Mouse (Mus musculus): Measurements from ENCODE around the gene Rpn1. TPM values are rescaled to one million over a fixed set of nuclear protein-coding genes. Genes with fewer than 3 reads are reported as not detected.
"Not testable (repeated sequence)": the region's sequence is repeated elsewhere in the genome, so short reads cannot be mapped to it uniquely, and the experiment has no call there.

Gene Rpn1
- polyA plus RNA-seq, 1 experiment from 2014 or later = 352 TPM

DNA sequence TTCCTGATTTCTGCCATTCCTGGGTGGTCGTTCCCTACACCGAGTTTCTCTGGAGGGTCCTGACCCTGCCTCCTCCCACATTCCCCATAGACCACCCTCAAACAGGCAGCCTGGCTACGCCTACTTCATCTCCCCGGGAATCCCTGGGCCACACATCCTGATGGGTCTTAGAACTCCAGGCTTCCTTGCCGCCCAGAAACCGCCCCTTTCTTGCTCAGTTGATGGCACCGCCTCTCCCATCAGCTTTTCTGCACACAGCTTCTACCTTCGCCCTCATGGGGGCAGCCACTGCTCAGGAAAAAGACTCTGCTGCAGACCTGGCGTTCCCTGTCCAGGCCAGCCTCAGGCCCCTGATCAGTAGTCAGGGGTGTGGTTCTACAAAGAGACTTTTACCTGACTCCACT lies 39.6 kb downstream of the Rpn1 start:
- H3K4me1 ChIP-seq = peaks cover 15% of the 10 kb centered on the region
- H3K9me3 ChIP-seq = 0 out of 2 replicates have a peak, but pooled peaks cover 4% of the 10 kb centered on the region
- H3K36me3 ChIP-seq = no peaks in the 10 kb centered on the region
- 0 out of 2 replicates have a peak overlapping the region, but pooled peaks have one; percentile 4 for H3K4me3 ChIP-seq
- H3K4me2 ChIP-seq (replicated peaks) = peak overlapping the region; percentile 34
- WGBS = 2% methylated on average over 9 of the region's 9 CpGs
- 0 out of 2 replicates have a peak overlapping the region, but pooled peaks have one; percentile 24 for H3K9ac ChIP-seq
- no peaks in the 10 kb centered on the region for H3K27me3 ChIP-seq
- H3K27ac ChIP-seq = 0 out of 2 replicates have a peak overlapping the region, but pooled peaks have one; percentile 41
- peak; percentile 65 for ATAC-seq (ENCODE audit: insufficient number of reproducible peaks, insufficient read depth, low FRiP score, low TSS enrichment)

DNA sequence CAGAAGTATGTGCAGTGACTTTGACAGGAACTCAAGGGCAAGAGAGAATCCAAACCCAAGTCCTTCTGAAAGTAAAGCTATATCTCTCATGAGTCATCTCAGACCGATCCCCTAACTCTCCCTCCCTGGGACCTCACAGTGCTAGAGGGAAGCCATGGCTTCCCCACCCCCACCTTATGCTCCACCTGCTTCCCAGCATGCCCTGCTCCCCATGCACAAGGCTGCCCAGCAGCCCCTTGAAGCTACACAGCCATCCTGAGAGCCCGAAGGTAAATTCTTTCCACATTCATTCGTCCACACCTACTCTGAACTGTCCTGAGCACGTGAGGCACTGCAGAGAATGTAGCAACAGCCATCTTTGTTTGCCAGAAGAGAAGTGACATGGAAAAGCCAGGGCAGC lies 40.3 kb downstream of the Rpn1 start:
- no peak overlapping the region for H3K9ac ChIP-seq
- no peak overlapping the region for H3K4me2 ChIP-seq (replicated peaks)
- H3K27me3 ChIP-seq = no peaks in the 10 kb centered on the region
- 0 out of 2 replicates have a peak, but pooled peaks cover 3% of the 10 kb centered on the region for H3K9me3 ChIP-seq
- no peak for ATAC-seq (ENCODE audit: insufficient number of reproducible peaks, insufficient read depth, low FRiP score, low TSS enrichment)
- H3K4me1 ChIP-seq = peaks cover 15% of the 10 kb centered on the region
- 62% methylated on average over 4 of the region's 4 CpGs for WGBS
- no peak overlapping the region for H3K4me3 ChIP-seq
- H3K36me3 ChIP-seq = no peaks in the 10 kb centered on the region
- H3K27ac ChIP-seq = no peak overlapping the region

DNA sequence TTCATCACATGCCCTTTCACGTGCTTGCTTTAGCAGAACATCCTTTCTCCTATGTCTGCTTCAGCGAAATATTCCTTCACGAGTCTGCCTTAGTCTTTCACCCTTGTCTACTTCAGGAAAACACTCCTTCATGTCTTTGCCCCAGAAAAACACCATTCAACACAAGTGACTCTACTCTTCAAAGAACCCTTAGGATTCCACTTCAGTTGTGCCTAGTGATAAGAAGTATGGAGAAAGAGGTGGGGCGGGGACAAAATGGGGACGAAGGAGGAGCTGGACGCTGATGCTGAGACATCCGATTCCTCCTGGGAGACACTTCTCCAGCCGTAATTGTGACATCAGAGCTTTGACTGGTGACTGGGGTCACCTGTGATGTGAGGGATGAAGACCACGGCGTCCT lies 41.5 kb downstream of the Rpn1 start:
- not testable (repeated sequence) for H3K9ac ChIP-seq; H3K9me3 ChIP-seq; H3K36me3 ChIP-seq; H3K27ac ChIP-seq; H3K4me3 ChIP-seq; ATAC-seq (ENCODE audit: insufficient number of reproducible peaks, insufficient read depth, low FRiP score, low TSS enrichment); H3K27me3 ChIP-seq; H3K4me2 ChIP-seq (replicated peaks)
- 88% methylated on average over 10 of the region's 10 CpGs for WGBS
- peaks cover 15% of the 10 kb centered on the region for H3K4me1 ChIP-seq

DNA sequence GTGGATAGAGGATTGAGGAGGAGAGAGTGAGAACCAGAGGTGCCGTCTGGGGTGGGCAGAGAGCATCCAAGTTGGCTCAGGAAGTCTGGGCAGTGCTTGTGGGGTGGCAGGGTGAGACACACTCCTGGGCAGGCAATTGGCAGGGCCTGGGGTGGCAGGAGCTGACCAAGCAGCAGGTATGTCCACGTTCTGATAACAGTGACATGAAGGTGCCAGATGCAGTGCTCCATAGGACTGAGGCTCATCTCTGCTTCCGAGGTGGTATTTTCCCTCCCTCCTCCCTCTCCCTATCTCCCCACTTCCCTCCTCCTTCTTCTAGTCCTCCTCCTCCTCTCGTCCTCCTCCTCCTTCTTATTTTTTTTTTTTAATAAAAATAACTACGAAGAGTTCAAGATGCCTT lies 47.2 kb downstream of the Rpn1 start:
- peaks cover 3% of the 10 kb centered on the region; the same call in 1 of the 2 replicates for H3K27me3 ChIP-seq
- H3K4me1 ChIP-seq = peaks cover 13% of the 10 kb centered on the region; the same call in 1 of the 2 replicates
- ATAC-seq (ENCODE audit: insufficient number of reproducible peaks, insufficient read depth, low FRiP score, low TSS enrichment) = no peak
- H3K27ac ChIP-seq = no peak overlapping the region
- no peak overlapping the region for H3K9ac ChIP-seq
- H3K9me3 ChIP-seq = 0 out of 2 replicates have a peak, but pooled peaks cover 3% of the 10 kb centered on the region
- peak overlapping the region; percentile 36; the same call in 1 of the 2 replicates for H3K4me2 ChIP-seq (replicated peaks)
- H3K4me3 ChIP-seq = no peak overlapping the region
- H3K36me3 ChIP-seq = no peaks in the 10 kb centered on the region
- WGBS = 34% methylated on average over 5 of the region's 5 CpGs

DNA sequence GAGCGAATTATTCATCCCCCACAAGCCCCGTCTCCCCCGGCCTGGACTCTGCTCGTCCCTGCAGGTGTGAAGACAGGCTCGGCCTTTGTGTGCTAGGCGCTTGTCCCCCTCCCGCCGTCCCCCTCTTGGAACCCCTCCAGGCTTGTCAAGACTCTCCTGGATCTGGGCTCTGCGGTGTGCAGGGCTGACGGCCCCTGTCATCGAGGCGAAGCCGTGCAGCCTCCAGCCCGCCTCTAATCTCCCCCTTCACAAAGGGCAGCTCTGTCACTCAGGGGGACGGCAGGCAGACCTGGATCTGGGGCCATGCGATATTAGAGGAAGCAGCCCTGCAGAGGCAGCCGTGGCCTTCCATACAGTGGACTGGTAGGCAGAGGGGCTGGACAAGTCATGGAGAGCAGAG lies 47.8 kb downstream of the Rpn1 start:
- Histone ChIP-seq H3K4me1 (peaks cover 18% of the 10 kb centered on the region; the same call in 1 of the 2 replicates), H3K9ac (peak overlapping the region; percentile 44), H3K4me2 (replicated peaks) (peak overlapping the region; percentile 36), H3K36me3 (no peaks in the 10 kb centered on the region), H3K27me3 (peaks cover 3% of the 10 kb centered on the region; the same call in 1 of the 2 replicates), H3K9me3 (0 out of 2 replicates have a peak, but pooled peaks cover 3% of the 10 kb centered on the region), H3K27ac (no peak overlapping the region), H3K4me3 (peak overlapping the region; percentile 2; the same call in 1 of the 2 replicates)
- 3% methylated on average over 17 of the region's 17 CpGs for WGBS
- ATAC-seq (ENCODE audit: insufficient number of reproducible peaks, insufficient read depth, low FRiP score, low TSS enrichment) = peak; percentile 45; the same call in 1 of the 2 replicates

DNA sequence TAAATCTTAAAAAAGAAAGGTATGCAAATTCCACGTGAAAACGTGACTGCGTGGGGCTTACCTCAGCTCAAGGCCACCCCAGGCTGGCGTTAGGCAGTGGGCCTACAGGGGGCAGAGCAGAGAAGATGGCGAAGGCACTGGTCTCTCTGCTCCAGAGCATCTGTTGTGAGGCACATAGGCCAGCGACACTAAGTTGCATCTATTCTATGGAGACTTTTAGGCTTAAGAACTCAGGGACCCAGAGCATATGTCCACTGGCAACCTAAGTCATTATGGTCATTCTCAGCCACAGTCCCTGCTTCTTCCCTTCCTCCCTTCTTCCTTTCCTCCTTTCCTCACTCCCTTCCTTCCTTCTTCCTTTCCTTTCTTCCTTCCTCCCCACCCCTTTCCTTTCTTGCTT lies 48.8 kb downstream of the Rpn1 start:
- ATAC-seq (ENCODE audit: insufficient number of reproducible peaks, insufficient read depth, low FRiP score, low TSS enrichment) = no peak
- Histone ChIP-seq H3K9ac (no peak overlapping the region), H3K9me3 (0 out of 2 replicates have a peak, but pooled peaks cover 3% of the 10 kb centered on the region), H3K36me3 (no peaks in the 10 kb centered on the region), H3K27ac (no peak overlapping the region), H3K27me3 (peaks cover 3% of the 10 kb centered on the region; the same call in 1 of the 2 replicates), H3K4me1 (peaks cover 18% of the 10 kb centered on the region; the same call in 1 of the 2 replicates), H3K4me2 (replicated peaks) (no peak overlapping the region), H3K4me3 (no peak overlapping the region)
- WGBS = 78% methylated on average over 6 of the region's 6 CpGs

DNA sequence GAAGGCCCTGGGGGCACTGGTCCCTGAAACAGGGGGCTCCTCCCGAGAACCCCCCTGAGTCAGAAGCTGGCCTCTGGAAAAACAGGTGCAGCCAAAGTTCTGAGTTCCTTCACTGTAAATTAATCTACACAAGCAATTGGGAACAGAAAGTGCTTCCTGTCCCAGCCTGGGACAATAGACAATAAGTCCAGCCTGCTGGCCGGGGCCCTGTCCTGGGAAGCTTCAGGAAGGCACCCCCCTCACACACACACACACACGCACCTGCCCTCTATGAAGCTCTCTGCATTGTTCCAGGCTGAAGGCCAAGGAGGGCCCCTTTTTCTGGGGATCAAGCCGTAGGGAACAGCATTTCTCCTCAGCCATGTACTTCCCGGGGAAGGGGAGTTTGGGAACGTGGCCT lies 49.6 kb downstream of the Rpn1 start:
- ATAC-seq (ENCODE audit: insufficient number of reproducible peaks, insufficient read depth, low FRiP score, low TSS enrichment) = no peak
- 48% methylated on average over 6 of the region's 6 CpGs for WGBS
- no peak overlapping the region; the same call in 1 of the 2 replicates for H3K9ac ChIP-seq
- peaks cover 3% of the 10 kb centered on the region; the same call in 1 of the 2 replicates for H3K27me3 ChIP-seq
- H3K27ac ChIP-seq = no peak overlapping the region
- H3K4me2 ChIP-seq (replicated peaks) = no peak overlapping the region
- H3K9me3 ChIP-seq = 0 out of 2 replicates have a peak, but pooled peaks cover 3% of the 10 kb centered on the region
- H3K36me3 ChIP-seq = no peaks in the 10 kb centered on the region
- no peak overlapping the region for H3K4me3 ChIP-seq
- H3K4me1 ChIP-seq = peaks cover 18% of the 10 kb centered on the region; the same call in 1 of the 2 replicates

DNA sequence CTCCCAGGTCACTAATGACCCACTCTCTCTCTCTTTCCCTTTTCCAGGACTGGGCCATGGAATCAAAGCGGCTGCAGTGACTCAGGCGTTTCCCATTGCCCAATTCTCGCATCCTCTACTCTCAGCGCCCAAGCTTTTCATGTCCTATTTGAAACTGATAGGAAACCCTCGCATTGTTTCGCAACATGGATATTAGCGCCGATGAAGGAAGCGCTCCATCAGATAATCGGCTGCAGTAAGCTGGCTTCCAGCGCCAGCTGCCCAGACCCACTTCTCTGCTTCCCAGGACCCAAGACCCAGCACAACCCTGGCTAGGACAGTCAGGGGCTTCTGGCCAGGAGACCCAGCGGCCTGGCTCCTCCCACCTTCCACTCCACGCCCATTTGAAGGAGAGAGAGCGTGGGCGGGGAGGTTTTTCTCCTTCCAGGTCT lies 51.9 kb downstream of the Rpn1 start:
- Histone ChIP-seq H3K4me1 (peaks cover 18% of the 10 kb centered on the region; the same call in 1 of the 2 replicates), H3K36me3 (no peaks in the 10 kb centered on the region), H3K9me3 (no peaks in the 10 kb centered on the region), H3K27ac (no peak overlapping the region), H3K27me3 (peaks cover 3% of the 10 kb centered on the region; the same call in 1 of the 2 replicates), H3K4me3 (peak overlapping the region; percentile 16; the same call in 1 of the 2 replicates), H3K4me2 (replicated peaks) (peak overlapping the region; percentile 46), H3K9ac (no peak overlapping the region; the same call in none of the 2 replicates)
- 33% methylated on average over 15 of the region's 15 CpGs for WGBS
- no peak for ATAC-seq (ENCODE audit: insufficient number of reproducible peaks, insufficient read depth, low FRiP score, low TSS enrichment)

DNA sequence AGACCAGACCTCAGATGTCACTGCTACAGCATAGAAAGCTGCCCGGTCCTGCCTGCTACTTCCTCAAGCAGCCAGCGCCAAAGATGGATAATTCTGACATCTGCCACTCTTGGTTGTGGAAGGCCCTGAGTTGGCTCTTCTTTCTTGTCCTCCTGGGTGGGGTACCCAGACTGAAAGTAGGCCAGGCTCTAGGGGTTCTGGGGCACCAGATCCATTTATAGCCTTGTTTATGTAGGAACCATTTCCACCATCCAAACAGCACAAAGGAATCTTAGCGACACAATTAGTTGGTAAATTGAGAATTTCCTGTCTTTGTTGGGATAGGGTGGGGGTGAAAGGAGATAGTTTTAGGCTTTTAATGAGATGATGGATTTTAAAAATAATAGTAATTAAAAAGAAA lies 54.2 kb downstream of the Rpn1 start:
- Histone ChIP-seq H3K36me3 (no peaks in the 10 kb centered on the region), H3K27me3 (no peaks in the 10 kb centered on the region), H3K9me3 (no peaks in the 10 kb centered on the region), H3K4me2 (replicated peaks) (no peak overlapping the region), H3K4me1 (peaks cover 12% of the 10 kb centered on the region; the same call in 1 of the 2 replicates), H3K9ac (no peak overlapping the region), H3K4me3 (no peak overlapping the region), H3K27ac (no peak overlapping the region)
- 79% methylated on average over 3 of the region's 3 CpGs for WGBS
- ATAC-seq (ENCODE audit: insufficient number of reproducible peaks, insufficient read depth, low FRiP score, low TSS enrichment) = no peak

DNA sequence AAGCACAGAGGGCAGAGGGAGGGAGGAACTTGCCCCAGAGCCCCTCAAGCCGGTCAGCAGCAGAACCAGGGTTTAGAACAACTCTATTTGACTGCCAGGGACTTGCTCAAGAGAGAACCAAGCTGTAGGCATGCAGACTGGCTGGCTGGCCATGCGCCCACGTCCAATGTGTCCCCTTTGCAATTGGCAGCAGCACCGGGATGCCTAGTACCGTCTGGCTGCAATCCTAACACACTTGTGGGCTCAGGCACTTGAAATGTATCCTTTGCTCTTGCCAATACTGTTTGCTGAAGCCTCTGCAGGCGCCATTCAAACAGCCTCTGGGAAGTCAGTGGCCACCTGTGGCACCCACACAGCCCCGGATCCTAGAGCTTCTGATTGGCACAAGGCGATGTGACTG lies 56.0 kb downstream of the Rpn1 start:
- Histone ChIP-seq H3K4me3 (no peak overlapping the region), H3K4me2 (replicated peaks) (no peak overlapping the region), H3K9me3 (no peaks in the 10 kb centered on the region), H3K36me3 (no peaks in the 10 kb centered on the region), H3K4me1 (peaks cover 12% of the 10 kb centered on the region; the same call in 1 of the 2 replicates), H3K27me3 (no peaks in the 10 kb centered on the region), H3K9ac (no peak overlapping the region), H3K27ac (no peak overlapping the region)
- no peak for ATAC-seq (ENCODE audit: insufficient number of reproducible peaks, insufficient read depth, low FRiP score, low TSS enrichment)
- WGBS = 66% methylated on average over 8 of the region's 8 CpGs

DNA sequence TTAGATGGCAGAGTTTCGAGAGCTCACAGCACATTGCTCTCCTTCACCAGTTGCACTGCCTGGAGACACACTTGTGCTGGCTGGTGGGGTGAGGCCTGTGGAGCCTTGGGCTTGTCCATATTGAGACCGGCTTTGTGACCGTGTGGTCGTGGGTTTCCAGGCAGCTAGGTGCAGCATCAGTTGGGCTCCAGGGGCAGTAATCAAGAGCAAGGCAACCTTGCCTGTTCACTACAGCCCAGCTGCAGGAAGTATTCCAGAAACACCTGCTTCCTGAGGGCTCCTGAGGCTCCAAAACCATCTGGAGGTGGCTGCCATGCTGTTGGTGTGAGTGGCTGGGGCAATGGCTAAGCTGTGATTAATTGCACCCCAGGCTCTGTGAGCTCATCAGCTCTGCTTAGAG lies 61.5 kb downstream of the Rpn1 start:
- Histone ChIP-seq H3K9ac (no peak overlapping the region), H3K4me3 (no peak overlapping the region), H3K27ac (no peak overlapping the region), H3K4me1 (no peaks in the 10 kb centered on the region), H3K4me2 (replicated peaks) (no peak overlapping the region), H3K27me3 (no peaks in the 10 kb centered on the region), H3K9me3 (no peaks in the 10 kb centered on the region), H3K36me3 (no peaks in the 10 kb centered on the region)
- no peak for ATAC-seq (ENCODE audit: insufficient number of reproducible peaks, insufficient read depth, low FRiP score, low TSS enrichment)
- 74% methylated on average over 4 of the region's 4 CpGs for WGBS

DNA sequence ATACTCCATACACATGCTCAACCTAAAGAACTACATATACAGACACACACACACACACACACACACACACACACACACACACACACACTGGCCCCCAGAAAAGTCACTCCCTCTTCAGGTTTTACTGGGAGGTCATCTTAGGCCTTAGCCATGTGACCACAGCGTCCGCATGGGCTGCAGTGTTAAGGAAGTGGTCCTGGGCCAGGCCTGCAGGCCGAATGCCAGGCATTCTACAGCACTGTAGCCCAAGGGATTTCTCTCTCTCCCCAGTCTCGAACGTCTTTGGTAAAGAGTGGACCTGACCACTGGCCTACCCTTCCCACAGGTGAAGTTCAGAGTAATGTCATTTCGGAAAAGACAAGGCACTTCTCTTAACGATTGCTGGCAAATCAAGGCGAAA lies 62.3 kb downstream of the Rpn1 start:
- H3K9ac ChIP-seq = no peak overlapping the region

More for the DNA sequence above, 62.3 kb downstream of the Rpn1 start:
- no peak for ATAC-seq (ENCODE audit: insufficient number of reproducible peaks, insufficient read depth, low FRiP score, low TSS enrichment)
- no peaks in the 10 kb centered on the region for H3K27me3 ChIP-seq
- H3K9me3 ChIP-seq = no peaks in the 10 kb centered on the region
- no peaks in the 10 kb centered on the region for H3K4me1 ChIP-seq
- no peak overlapping the region for H3K27ac ChIP-seq
- 68% methylated on average over 8 of the region's 8 CpGs for WGBS
- H3K4me3 ChIP-seq = no peak overlapping the region
- H3K36me3 ChIP-seq = no peaks in the 10 kb centered on the region
- H3K4me2 ChIP-seq (replicated peaks) = no peak overlapping the region

Measured in embryonic facial prominence, embryonic 12.5 days (tissue).